Mouse (Mus musculus) ES-Bruce4 (cell line): Measurements from ENCODE around the gene Zfp423.

Experiments
- CTCF ChIP-seq: IDR thresholded peaks from one replicate; pipeline ENCODE4 v1.8.1; 2011; ENCODE audit warnings: low read depth, low read length
- EP300 ChIP-seq: IDR thresholded peaks from 2 replicates; pipeline ENCODE4 v1.6.1; 2011; ENCODE audit warnings: low read depth, low read length; ENCODE audit not compliant: insufficient read depth
- POLR2A ChIP-seq: IDR thresholded peaks from one replicate; pipeline ENCODE4 v1.8.1; 2011; ENCODE audit warnings: low read length; ENCODE audit not compliant: insufficient read depth

GRCm38 (mm10) chr8:87822690-87823089, 136.7 kb downstream of the Zfp423 start:
- TF ChIP-seq CTCF (no peak), POLR2A (no peak), EP300 (no peak)
